Mouse (Mus musculus): ENCODE measurements around the gene Zbtb16.

GRCm38 (mm10) chr9:48649851-48650685 is 186.0 kb downstream of the Zbtb16 start:
- TF ChIP-seq CTCF (IDR thresholded peaks at IDR 0.05; ENCODE audit: low read depth, low read length) = no peak
- TF ChIP-seq GATA1 (IDR thresholded peaks at IDR 0.05; ENCODE audit: borderline replicate concordance, low read length) = no peak
- no peak for TF ChIP-seq GATA2 (IDR thresholded peaks at IDR 0.05; ENCODE audit: borderline replicate concordance, low read depth, low read length)
- TF ChIP-seq POLR2AphosphoS5 (IDR thresholded peaks at IDR 0.05; ENCODE audit: insufficient replicate concordance, low read depth, low read length) = no peak
- no peak for TF ChIP-seq TAL1 (conservative IDR thresholded peaks at IDR 0.05; ENCODE audit: low read depth, low read length)
